Mouse (Mus musculus): ENCODE data around the gene Nr1h2. TPM values are rescaled to one million over a fixed set of nuclear protein-coding genes. Genes with fewer than 3 reads are reported as not detected.

The Nr1h2 gene
- polyA plus RNA-seq, 1 experiment: not detected

GRCm38 (mm10) chr7:44548497-44549087 lies 5.2 kb downstream of the Nr1h2 start, which contains the start of gene Pold1:
Gene Pold1 (minus strand): TSS chr7:44548849.
- WGBS: under 1% methylated on average over 43 of the region's 43 CpGs
- peaks cover 12% of the 10 kb centered on the region for H3K4me1 ChIP-seq (ENCODE audit: control insufficient read depth, insufficient read depth, low read length)
- no peak within 1 kb of the TSS for H3K27ac ChIP-seq (ENCODE audit: insufficient read depth, low read depth, low read length)
- TF ChIP-seq POLR2A (IDR thresholded peaks at IDR 0.05; ENCODE audit: insufficient read depth, low read depth, low read length) (0 out of 2 replicates have a peak, but pooled peaks have one; percentile 16), CTCF (IDR thresholded peaks at IDR 0.05; ENCODE audit: insufficient read depth, low read depth, low read length) (peak; percentile 87)
- H3K4me3 ChIP-seq (ENCODE audit: insufficient read depth, low read depth, low read length): peak within 1 kb of the TSS; percentile 65

DNA sequence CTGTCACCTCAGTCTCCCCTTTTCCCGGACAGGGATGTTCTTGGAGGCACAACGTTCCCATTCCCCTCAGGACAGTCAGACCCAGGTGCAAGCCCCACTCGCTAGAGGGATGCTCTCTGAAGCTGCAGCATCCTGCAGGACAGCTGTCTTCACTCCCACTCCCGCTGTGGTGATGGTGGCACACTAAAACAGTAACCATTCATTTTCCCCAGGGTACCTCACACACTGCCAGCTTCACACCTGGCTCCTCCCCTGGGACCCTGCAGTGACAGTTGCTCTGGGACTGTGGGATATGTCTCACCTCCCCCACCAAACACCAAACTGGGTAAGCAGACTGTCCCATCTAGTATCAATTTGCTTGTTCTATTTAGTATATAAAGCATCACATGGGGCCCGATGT lies 6.0 kb downstream of the Nr1h2 start:
- Histone ChIP-seq H3K27ac (ENCODE audit: insufficient read depth, low read depth, low read length) (no peak overlapping the region), H3K4me3 (ENCODE audit: insufficient read depth, low read depth, low read length) (no peak overlapping the region), H3K4me1 (ENCODE audit: control insufficient read depth, insufficient read depth, low read length) (peaks cover 8% of the 10 kb centered on the region)
- WGBS: 21% methylated on average over 5 of the region's 5 CpGs
- no peak for TF ChIP-seq CTCF (IDR thresholded peaks at IDR 0.05; ENCODE audit: insufficient read depth, low read depth, low read length)
- TF ChIP-seq POLR2A (IDR thresholded peaks at IDR 0.05; ENCODE audit: insufficient read depth, low read depth, low read length): no peak

DNA sequence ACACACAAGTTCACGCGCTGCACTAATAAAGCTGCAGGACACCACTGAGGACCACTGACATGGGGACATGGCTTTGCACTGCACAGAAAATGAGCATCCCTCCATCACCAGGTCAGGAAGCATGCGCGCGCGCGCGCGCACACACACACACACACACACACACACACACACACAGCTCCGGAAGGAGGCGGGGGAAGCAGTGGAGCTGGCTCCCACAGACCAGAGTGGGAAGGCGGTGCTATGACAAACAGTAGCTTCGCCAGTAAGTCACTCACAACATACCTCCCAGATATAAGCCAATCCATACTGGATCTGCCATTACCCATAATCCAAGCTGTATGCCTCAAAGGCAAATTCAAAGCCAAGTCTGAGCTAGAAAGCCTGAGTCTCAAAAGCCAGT lies 6.7 kb downstream of the Nr1h2 start:
- 94% methylated on average over 13 of the region's 13 CpGs for WGBS
- H3K4me1 ChIP-seq (ENCODE audit: control insufficient read depth, insufficient read depth, low read length): peaks cover 3% of the 10 kb centered on the region
- H3K4me3 ChIP-seq (ENCODE audit: insufficient read depth, low read depth, low read length): no peak overlapping the region
- TF ChIP-seq CTCF (IDR thresholded peaks at IDR 0.05; ENCODE audit: insufficient read depth, low read depth, low read length): no peak
- no peak for TF ChIP-seq POLR2A (IDR thresholded peaks at IDR 0.05; ENCODE audit: insufficient read depth, low read depth, low read length)
- H3K27ac ChIP-seq (ENCODE audit: insufficient read depth, low read depth, low read length): no peak overlapping the region

DNA sequence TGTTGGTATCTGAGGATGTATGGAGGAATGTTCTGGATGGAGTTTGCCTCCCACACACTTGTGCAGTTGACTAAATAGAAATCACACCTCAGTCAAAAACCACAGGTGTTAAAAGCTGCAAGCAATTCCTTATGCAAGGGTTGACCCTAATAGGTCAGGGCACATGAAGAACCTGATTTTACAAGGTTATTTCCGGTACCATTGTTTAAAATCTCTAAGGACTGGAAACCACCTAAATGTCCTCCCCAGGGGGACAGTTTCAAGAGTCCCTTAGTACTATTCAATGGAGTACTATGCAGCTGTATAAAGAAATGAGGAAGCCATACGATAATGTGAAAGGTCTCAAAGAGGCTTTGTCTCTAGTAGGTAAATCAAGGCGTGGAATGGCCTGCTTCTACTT lies 7.5 kb downstream of the Nr1h2 start:
- H3K4me3 ChIP-seq (ENCODE audit: insufficient read depth, low read depth, low read length): no peak overlapping the region
- peaks cover 3% of the 10 kb centered on the region for H3K4me1 ChIP-seq (ENCODE audit: control insufficient read depth, insufficient read depth, low read length)
- over 99% methylated on average over 3 of the region's 3 CpGs for WGBS
- no peak overlapping the region for H3K27ac ChIP-seq (ENCODE audit: insufficient read depth, low read depth, low read length)
- TF ChIP-seq POLR2A (IDR thresholded peaks at IDR 0.05; ENCODE audit: insufficient read depth, low read depth, low read length) (no peak), CTCF (IDR thresholded peaks at IDR 0.05; ENCODE audit: insufficient read depth, low read depth, low read length) (no peak)

- Histone ChIP-seq H3K4me3 (ENCODE audit: insufficient read depth, low read depth, low read length) (no peak overlapping the region), H3K27ac (ENCODE audit: insufficient read depth, low read depth, low read length) (no peak overlapping the region), H3K4me1 (ENCODE audit: control insufficient read depth, insufficient read depth, low read length) (peaks cover 3% of the 10 kb centered on the region)
- 78% methylated on average over 12 of the region's 12 CpGs for WGBS
- no peak for TF ChIP-seq CTCF (IDR thresholded peaks at IDR 0.05; ENCODE audit: insufficient read depth, low read depth, low read length)
- no peak for TF ChIP-seq POLR2A (IDR thresholded peaks at IDR 0.05; ENCODE audit: insufficient read depth, low read depth, low read length)
Measured at GRCm38 (mm10) chr7:44543071-44543470, 10.7 kb downstream of the Nr1h2 start.

- no peak overlapping the region for H3K4me3 ChIP-seq (ENCODE audit: insufficient read depth, low read depth, low read length)
- no peak overlapping the region for H3K27ac ChIP-seq (ENCODE audit: insufficient read depth, low read depth, low read length)
- WGBS: 93% methylated on average over 11 of the region's 11 CpGs
- TF ChIP-seq POLR2A (IDR thresholded peaks at IDR 0.05; ENCODE audit: insufficient read depth, low read depth, low read length) (no peak), CTCF (IDR thresholded peaks at IDR 0.05; ENCODE audit: insufficient read depth, low read depth, low read length) (no peak)
- H3K4me1 ChIP-seq (ENCODE audit: control insufficient read depth, insufficient read depth, low read length): peaks cover under 1% of the 10 kb centered on the region
Measured at GRCm38 (mm10) chr7:44542555-44542954, 11.2 kb downstream of the Nr1h2 start.

DNA sequence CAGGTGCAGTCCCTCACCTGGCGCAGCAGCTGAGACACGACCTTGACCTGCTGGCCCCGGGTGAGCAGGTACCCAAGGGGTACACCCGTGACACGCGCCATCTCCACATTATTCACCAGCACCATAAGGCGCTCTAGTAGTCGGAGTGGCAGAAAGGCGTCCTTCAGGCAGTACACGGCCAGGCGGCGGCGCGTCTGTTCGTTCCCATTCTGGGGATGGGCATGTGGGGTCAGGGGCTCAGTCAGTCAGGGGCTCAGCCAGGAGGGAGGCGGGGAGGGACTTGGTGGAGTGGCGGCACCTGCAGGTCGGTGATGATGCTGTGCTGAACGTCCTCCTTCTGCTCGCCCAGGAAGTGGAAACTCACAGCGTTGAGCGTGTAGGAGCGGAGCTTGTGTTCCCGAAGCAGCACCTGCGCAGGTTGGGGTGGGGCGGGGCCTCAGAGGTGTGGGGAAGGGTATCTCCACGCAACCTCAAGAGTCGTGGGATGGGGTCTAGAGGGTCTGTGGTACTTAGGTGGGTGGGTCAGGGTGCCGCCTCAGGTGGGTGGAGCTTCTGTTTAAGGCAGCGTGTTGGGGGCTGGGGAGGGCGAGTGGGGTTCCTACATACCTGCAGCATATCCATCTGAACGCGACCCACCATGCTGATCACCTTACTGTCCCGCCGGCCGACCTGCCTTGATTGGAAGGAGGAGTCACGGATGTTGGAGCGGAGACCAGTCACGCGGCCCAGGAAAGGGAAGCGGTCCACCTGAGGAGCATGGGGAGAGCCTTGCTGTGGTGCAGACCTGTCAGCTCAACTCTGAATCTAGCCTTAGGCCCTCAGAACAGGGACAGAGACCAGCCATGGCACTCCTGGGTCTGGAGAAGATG lies 14.8 kb downstream of the Nr1h2 start:
- WGBS: 93% methylated on average over 41 of the region's 41 CpGs
- no peak overlapping the region for H3K4me3 ChIP-seq (ENCODE audit: insufficient read depth, low read depth, low read length)
- no peaks in the 10 kb centered on the region for H3K4me1 ChIP-seq (ENCODE audit: control insufficient read depth, insufficient read depth, low read length)

GRCm38 (mm10) chr7:44537496-44537895 lies 16.3 kb downstream of the Nr1h2 start:
- 90% methylated on average over 13 of the region's 13 CpGs for WGBS
- TF ChIP-seq CTCF (IDR thresholded peaks at IDR 0.05; ENCODE audit: insufficient read depth, low read depth, low read length) (no peak), POLR2A (IDR thresholded peaks at IDR 0.05; ENCODE audit: insufficient read depth, low read depth, low read length) (no peak)
- H3K4me3 ChIP-seq (ENCODE audit: insufficient read depth, low read depth, low read length): no peak overlapping the region
- H3K4me1 ChIP-seq (ENCODE audit: control insufficient read depth, insufficient read depth, low read length): no peaks in the 10 kb centered on the region
- H3K27ac ChIP-seq (ENCODE audit: insufficient read depth, low read depth, low read length): no peak overlapping the region

More for the DNA sequence above, 14.8 kb downstream of the Nr1h2 start:
- H3K27ac ChIP-seq (ENCODE audit: insufficient read depth, low read depth, low read length): no peak overlapping the region
- TF ChIP-seq POLR2A (IDR thresholded peaks at IDR 0.05; ENCODE audit: insufficient read depth, low read depth, low read length) (no peak), CTCF (IDR thresholded peaks at IDR 0.05; ENCODE audit: insufficient read depth, low read depth, low read length) (no peak)

DNA sequence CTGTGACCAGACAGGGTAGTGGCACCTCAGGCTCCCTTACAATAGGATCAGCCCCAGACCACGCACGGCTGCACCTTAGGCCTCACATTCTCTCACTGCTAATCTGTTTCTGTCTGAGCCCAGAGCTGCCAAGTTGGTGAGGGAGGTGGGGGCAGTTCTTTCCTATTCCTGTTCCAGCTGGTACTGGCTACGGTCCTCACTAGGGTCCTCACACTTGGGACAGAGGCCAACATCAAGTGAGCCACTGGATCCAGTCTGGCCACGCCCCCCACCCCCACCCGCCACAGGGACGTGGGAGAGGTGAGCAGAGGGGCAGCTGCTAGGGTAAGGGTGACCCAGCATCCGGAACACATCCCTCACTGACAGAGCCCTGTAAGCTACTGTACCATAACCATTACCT lies 16.7 kb downstream of the Nr1h2 start:
- WGBS: 77% methylated on average over 7 of the region's 7 CpGs
- H3K27ac ChIP-seq (ENCODE audit: insufficient read depth, low read depth, low read length): no peak overlapping the region
- TF ChIP-seq POLR2A (IDR thresholded peaks at IDR 0.05; ENCODE audit: insufficient read depth, low read depth, low read length) (no peak), CTCF (IDR thresholded peaks at IDR 0.05; ENCODE audit: insufficient read depth, low read depth, low read length) (no peak)
- no peak overlapping the region for H3K4me3 ChIP-seq (ENCODE audit: insufficient read depth, low read depth, low read length)
- no peaks in the 10 kb centered on the region for H3K4me1 ChIP-seq (ENCODE audit: control insufficient read depth, insufficient read depth, low read length)

All from olfactory bulb, adult 2 months (tissue).